Mouse (Mus musculus) gastrocnemius, adult 8-10 months (tissue): ENCODE results near the gene Wnt9a. TPM values are rescaled to one million over a fixed set of nuclear protein-coding genes. Genes with fewer than 3 reads are reported as not detected.
"Not testable (repeated sequence)": the region's sequence is repeated elsewhere in the genome, so short reads cannot be mapped to it uniquely, and the experiment has no call there.

Source experiments
- DNase-seq, 2 experiments: peaks; one replicate each; pipeline ENCODE4 v3.0.0; 2022; ENCODE audit warnings: low spot score in 2 of 2
- total RNA-seq, 4 experiments: library from RNA; stranded (reverse); gene quantifications; 2 replicates each; pipeline ENCODE4 v1.2.4; 2022

Gene Wnt9a
- 10 to 100 TPM in 1 of 4 experiments, 1 to 10 TPM in 3; 8.9 to 13.2 (median 9.5) TPM for total RNA-seq

- peak; percentile 53 to 70 for DNase-seq
Observed at GRCm38 (mm10) chr11:59306461-59307421, at the start of gene Wnt9a. Gene Wnt9a, plus strand, starts transcription at chr11:59306928.

DNA sequence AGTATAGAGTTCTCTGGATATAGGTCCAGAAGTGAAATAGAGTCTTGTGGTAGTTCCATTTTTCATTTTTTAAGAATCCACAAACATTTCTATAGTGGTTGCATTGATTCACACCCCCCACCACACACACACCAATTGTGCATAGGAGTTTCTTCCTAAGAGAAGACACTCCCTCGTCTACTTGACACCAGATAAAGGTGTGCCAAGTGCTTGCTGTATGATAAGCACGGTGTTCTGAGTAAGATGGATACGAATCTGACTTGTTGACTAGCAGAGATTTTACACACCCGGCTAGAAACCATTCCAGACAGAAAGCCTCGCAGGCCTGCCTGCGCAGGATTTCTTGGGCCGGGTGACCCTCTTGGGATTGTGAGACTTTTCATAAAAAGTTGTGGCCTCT lies 47.1 kb upstream of the Wnt9a start:
- DNase-seq: no peak

DNA sequence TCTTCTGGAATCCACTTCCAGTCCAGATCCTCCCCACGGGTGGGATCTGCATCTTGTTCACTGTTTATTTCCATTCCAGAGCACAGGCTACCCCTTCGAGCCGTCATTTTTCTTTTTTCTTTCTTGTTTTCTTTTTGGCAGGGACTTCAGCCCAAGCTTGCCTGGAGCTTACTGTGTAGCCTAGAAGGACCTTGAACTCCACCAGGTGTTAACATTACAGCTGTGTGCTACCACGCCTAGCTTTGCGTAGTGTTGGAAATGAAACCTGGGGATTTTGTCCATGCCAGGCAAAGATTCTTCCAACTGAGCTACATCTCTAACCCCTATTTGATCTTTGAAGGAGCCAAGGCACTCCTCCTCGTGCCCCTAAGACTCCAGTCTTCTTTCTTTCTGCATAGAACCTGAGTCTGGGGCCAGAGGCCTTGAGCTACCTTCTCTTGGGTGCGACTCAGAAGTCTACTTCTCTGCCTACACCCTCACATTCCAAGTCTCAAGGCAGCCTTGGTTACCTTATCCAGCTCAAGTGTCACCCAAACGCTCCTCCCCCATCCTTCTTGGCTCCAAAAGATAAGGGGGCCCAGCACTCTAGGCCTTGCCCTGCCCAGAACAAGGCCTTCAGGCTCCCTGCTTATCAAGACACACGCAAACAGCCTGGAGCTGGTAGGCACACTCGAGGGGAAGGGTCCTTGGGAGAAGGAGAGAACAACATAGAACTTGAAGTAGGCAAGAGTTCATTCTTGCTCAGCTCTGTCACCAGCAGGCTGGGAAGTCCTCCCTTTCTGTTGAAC lies 45.8 kb upstream of the Wnt9a start:
- no peak for DNase-seq

DNA sequence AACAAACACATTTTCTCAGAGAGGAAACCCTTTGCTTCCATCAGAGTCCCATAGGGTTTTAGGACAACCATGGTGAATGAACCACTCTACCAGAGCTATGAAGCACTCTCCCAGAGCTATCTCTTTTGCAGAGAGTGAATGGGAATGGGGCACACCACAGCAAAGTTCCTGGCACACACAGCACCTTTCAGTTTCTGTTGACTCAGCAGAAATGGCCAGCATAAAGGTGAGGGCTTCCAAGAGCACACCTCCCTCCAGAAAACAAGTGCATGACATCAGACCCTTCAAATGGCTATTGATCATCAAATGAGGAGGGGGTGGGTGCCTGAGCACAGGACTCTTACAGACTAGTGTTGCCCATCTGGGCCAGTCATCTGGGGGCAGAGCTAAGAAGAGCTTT lies 44.4 kb upstream of the Wnt9a start:
- no peak for DNase-seq

- no peak for DNase-seq
Observed at GRCm38 (mm10) chr11:59263870-59264563, 42.7 kb upstream of the Wnt9a start.

GRCm38 (mm10) chr11:59264593-59264992 lies 42.1 kb upstream of the Wnt9a start:
- DNase-seq: no peak

DNA sequence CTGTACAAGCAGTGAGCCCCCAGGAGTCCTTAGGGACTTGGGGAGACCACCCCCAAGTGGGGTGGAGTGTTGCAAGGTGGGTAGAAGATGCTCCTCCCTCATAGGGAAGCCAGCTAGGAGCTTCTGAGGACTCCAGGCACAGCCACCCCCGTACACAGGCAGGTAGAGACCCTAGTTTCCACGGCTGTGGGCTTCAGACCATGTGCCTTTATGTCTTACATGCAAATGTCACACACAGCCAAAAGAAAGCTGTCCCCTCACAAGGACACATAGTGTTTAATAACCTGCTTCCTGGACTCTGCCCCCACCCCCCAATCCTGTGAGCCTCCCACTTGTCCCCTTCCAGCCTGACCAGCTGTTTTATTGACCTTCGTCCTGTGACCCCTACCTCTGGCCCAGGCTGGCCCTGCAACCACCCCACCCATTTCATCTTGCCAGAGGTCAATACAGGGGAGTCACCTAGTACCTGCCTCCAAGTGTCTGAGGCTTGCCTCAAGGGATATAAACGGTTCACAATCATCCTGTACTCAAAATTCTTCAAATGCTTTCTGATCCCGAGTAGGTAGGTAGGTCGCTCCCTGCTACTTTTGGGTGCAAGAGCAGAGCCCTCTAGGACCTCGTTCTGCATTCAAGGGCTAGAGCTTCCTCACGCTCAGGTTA lies 41.4 kb upstream of the Wnt9a start:
- DNase-seq: no peak

- DNase-seq: no peak
Observed at GRCm38 (mm10) chr11:59266727-59267126, 40.0 kb upstream of the Wnt9a start.

DNA sequence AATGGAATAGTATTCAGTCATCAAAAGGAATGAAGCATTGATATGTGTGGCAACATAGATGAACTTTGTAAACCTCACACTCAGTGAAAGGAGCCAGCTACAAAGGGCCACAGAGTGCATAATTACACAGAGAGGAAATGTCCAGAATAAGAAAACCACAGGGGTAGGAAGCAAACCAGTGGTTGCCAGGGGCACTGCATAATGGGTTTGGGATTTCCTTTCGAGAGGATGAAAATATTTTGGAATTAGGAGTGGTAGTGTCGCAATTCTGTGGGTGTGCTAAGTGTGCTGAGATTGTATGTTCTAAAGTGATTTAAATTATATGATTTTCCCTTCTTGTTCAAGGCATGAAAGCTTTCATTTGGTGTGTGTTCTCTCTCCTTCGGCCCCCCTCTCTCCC lies 32.5 kb upstream of the Wnt9a start:
- no peak for DNase-seq

GRCm38 (mm10) chr11:59276877-59277276 lies 29.9 kb upstream of the Wnt9a start:
- DNase-seq: no peak

- no peak for DNase-seq
Observed at GRCm38 (mm10) chr11:59278047-59278446, 28.7 kb upstream of the Wnt9a start.

- no peak for DNase-seq
Observed at GRCm38 (mm10) chr11:59282111-59282510, 24.6 kb upstream of the Wnt9a start.

GRCm38 (mm10) chr11:59282933-59283332 lies 23.8 kb upstream of the Wnt9a start:
- DNase-seq: peak in 1 of 2 experiments; percentile 26

DNA sequence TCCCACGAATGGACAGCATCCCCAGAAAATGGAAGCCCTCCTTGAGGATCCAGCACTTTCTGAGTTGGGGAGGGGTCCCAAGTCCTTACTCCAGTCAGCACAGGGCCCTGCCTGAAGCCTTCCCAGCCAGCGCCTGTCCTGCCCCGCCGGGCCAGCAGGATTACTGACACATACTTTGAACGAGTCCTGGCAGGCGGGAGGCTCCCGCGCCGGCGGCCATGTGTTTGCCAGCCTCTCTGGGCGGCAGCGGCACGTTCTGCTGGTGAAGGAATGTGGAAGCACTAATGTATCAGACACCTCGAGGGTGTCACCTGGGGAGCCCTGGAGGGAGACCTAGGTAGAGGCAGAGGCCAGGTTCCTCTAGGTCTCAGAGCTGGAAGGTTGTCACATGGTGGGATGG lies 22.6 kb upstream of the Wnt9a start:
- no peak for DNase-seq

DNA sequence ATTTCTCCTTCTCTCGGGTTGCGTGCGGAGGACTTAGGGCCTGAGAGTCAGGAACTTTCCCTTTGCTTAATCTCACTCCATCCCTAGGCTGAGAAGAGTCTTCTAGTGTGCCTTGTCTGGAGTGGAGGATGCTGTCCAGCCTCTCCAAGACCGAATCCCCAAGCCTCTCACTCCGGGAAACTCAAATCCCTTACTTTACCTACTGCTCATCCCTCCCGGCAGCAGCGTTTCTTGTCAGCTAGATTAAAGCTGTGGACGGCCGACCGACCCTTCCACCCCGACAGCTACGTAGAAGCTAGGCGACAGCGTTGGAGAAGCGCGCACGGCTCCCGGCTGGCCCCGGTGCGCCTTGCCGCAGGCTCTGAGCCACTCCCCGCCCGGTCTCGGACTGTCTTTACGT lies 17.0 kb upstream of the Wnt9a start:
- no peak for DNase-seq

DNA sequence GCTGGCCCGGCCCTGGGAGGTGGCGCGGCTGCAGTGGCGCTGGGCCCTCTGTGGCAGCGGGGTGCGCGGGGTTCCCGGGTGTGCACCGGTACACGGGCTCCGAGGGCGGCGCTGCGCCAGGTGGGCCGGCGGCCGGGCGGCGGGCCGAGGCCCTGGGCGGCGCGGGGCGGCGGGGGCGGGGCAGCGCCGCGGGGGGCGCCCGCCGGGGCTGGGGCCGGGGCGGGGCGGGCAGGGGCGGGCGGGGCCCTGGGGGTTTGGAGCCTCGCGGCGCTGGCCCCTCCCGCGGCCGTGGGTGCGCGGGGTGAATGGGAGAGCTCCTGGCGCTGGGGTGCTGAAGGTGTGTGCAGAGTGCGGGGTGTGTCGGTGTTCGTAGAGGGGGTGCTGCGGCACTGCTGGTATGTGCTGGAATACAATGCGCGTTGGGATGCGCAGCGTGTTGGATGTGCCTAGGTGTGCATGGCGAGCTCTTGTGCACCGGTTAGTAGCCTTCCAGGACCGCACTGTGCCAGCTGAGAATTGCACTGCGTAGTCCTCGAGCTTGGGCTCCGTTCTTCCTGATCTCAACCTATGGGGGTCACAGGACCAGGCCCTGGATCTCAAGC lies 15.9 kb upstream of the Wnt9a start, which contains the start of gene Wnt3a:
Wnt3a (minus strand) TSS at position 51 of the 602 bp plus-strand sequence.
- DNase-seq: no peak

- DNase-seq: peak in 1 of 2 experiments; percentile 36
Observed at GRCm38 (mm10) chr11:59293616-59294015, 13.1 kb upstream of the Wnt9a start.

DNA sequence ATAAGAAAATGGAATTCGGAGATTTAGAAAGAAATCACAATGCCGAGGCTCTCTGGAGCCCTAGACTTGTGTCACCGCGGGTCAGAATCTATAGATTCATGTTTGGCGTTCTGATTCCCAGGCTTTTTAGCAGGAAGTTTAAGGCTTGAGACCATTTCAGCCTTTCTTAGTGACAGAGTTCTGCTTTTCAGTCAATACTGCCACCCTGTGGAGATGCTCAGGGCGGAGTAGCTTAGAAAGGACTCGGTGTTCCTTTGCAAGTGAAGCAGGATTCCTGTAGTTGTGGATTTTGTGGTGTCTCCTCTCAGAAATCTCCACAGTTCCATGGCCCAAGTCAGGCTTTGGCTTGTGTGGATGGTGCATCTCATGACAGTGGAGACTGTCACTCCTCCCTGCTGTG lies 8.8 kb upstream of the Wnt9a start:
- DNase-seq: no peak

DNA sequence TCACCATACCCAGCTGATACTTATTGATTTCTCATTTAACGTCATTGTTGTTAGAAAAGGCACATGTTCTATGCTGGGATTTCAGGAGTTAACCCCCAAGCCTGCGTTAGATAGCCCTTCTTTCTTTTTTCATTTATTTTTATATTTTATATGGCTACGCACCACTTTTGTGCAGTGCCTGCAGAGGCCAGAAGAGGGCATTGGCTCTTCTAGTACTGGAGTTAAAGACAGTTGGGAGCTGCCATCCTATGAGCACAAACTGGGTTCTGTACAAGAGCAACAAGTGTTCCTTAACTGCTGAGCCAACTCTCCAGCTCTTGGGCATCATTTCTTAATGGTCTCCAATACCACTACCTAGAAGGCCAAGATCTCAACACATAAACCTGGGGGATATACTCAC lies 6.5 kb upstream of the Wnt9a start:
- no peak for DNase-seq

DNA sequence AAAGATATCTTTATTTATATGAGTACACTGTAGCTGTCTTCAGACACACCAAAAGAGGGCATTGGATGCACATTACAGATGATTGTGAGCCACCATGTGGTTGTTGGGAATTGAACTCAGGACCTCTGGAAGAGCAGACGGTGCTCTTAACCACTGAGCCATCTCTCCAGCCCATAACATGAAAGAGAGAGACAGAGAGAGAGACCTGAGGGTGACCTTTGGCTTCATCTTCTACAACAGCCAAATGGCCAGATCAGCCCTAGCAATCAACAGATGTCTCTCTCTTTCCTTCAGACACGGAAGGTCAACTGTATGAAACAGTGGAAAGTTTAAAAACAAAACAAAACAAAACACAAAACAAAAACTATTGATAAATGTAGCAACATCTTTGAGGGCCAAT lies 5.7 kb upstream of the Wnt9a start:
- DNase-seq: not testable (repeated sequence)
